Mouse (Mus musculus) limb, embryonic 14.5 days (tissue): ENCODE results near the gene BC052040. TPM values are rescaled to one million over a fixed set of nuclear protein-coding genes. Genes with fewer than 3 reads are reported as not detected.

ENCODE experiments used
- ATAC-seq: fragments of 200-750 bp; cut with Nextera tagmentation; 2 replicates; pipeline ENCODE4 v1.8.0; 2017; ENCODE audit warnings: low read depth, moderate number of reproducible peaks, moderate TSS enrichment; ENCODE audit not compliant: low FRiP score
- DNase-seq: peaks from one replicate; pipeline ENCODE4 v3.0.0-alpha.2; 2015; ENCODE audit warnings: low spot score
- H3K27ac ChIP-seq: fragments of 300-500 bp; sonication (generic); replicated peaks from 2 replicates; pipeline ENCODE4 v1.5.1; 2014; ENCODE audit warnings: low read depth, mild to moderate bottlenecking, low read length, moderate library complexity, mixed read lengths
- H3K27me3 ChIP-seq: fragments of 300-500 bp; sonication (generic); 2 replicates; pipeline ENCODE4 v1.6.1; 2014; ENCODE audit warnings: low read length, mixed read lengths; ENCODE audit not compliant: control insufficient read depth, insufficient read depth
- H3K36me3 ChIP-seq: fragments of 300-500 bp; sonication (generic); 2 replicates; pipeline ENCODE4 v1.6.1; 2014; ENCODE audit warnings: mild to moderate bottlenecking, low read length, moderate library complexity, mixed read lengths; ENCODE audit not compliant: control insufficient read depth, insufficient read depth
- H3K4me1 ChIP-seq: fragments of 300-500 bp; sonication (generic); 2 replicates; pipeline ENCODE4 v1.6.1; 2014; ENCODE audit warnings: antibody characterized with exemption, low read length, mixed read lengths; ENCODE audit not compliant: control insufficient read depth, insufficient read depth
- H3K4me2 ChIP-seq: fragments of 300-500 bp; sonication (generic); replicated peaks from 2 replicates; pipeline ENCODE4 v1.6.1; 2014; ENCODE audit warnings: low read depth, mild to moderate bottlenecking, low read length, moderate library complexity; ENCODE audit not compliant: severe bottlenecking
- H3K4me3 ChIP-seq: fragments of 300-500 bp; sonication (generic); replicated peaks from 2 replicates; pipeline ENCODE4 v1.5.1; 2014; ENCODE audit warnings: low read length
- H3K9ac ChIP-seq: fragments of 300-500 bp; sonication (generic); 2 replicates; pipeline ENCODE4 v1.6.1; 2014; ENCODE audit warnings: mild to moderate bottlenecking, low read depth, low read length, moderate library complexity; ENCODE audit not compliant: severe bottlenecking
- H3K9me3 ChIP-seq: fragments of 300-500 bp; sonication (generic); 2 replicates; pipeline ENCODE4 v1.6.1; 2016; ENCODE audit warnings: low read length; ENCODE audit not compliant: control insufficient read depth
- POLR2A ChIP-seq: fragments of 200-500 bp; IDR thresholded peaks from 2 replicates; pipeline ENCODE4 v1.8.0; 2012; ENCODE audit warnings: inconsistent platforms, mild to moderate bottlenecking, moderate library complexity, borderline replicate concordance; ENCODE audit not compliant: insufficient read depth, insufficient read length; ENCODE audit errors: extremely low read depth
- WGBS: fragments of 180-500 bp; shearing (Covaris S2); extraction: QIAGEN DNeasy Blood & Tissue Kit; methylation state at CpG from one replicate; pipeline ENCODE4 v1.1.7; 2014; 5-methylcytosine and 5-hydroxymethylcytosine counted together
- polyA plus RNA-seq, 2 experiments: library from polyadenylated mRNA; depleted of rRNA in 1 of 2; stranded (reverse) in 1 of 2; unstranded in 1 of 2; fragments of >200 nt; fragmentation: Nextera tagmentation in 1 of 2; extraction: Ambion mirVana in 1 of 2; gene quantifications; 2 replicates each; pipeline versions ENCODE4 v1.2.1 to v1.2.3; 2012 to 2014

The BC052040 gene
- polyA plus RNA-seq, 2 experiments = 7.9 to 8.1 TPM

DNA sequence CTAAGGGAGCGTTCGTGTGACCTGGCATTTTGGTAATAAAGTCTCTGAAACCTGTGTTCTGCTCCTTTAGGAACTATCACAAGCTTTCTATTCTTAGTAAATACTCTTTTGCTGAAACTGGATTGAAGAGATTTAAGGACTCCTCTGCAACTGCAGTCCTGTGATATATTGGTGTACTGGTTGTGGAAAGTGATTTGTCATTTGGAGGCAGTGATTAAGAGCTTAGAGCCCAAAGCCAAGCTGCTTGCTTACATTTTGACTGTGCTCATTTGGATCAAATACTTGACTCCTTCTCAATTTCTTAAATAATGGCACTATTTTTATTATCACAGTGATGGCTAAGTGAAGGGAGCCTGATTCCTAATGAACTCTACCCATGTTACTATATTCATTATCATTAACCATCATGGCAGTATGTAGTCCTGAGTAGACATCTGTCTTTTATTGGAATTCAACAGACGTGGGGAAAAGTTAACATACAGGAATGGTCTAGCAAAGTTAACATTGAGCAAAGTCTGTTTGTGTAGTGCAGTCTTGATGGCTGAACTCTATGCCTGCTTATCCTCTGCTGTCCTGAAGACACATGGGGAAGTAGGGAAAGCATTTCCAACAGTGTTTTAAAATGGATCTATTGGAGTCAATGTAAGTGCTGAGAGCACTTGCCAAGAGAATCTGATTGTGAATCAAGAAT lies 32.5 kb downstream of the BC052040 start:
- 76% methylated on average over 3 of the region's 3 CpGs for WGBS

GRCm38 (mm10) chr2:115628471-115628870 lies 47.0 kb downstream of the BC052040 start:
- DNase-seq = no peak
- no peak overlapping the region for H3K4me2 ChIP-seq
- no peaks in the 10 kb centered on the region for H3K36me3 ChIP-seq
- H3K27me3 ChIP-seq = no peaks in the 10 kb centered on the region
- WGBS = 84% methylated on average over 4 of the region's 4 CpGs
- H3K4me3 ChIP-seq = no peak overlapping the region
- no peaks in the 10 kb centered on the region for H3K9me3 ChIP-seq
- H3K9ac ChIP-seq = no peak overlapping the region
- ATAC-seq = no peak
- H3K4me1 ChIP-seq = no peaks in the 10 kb centered on the region
- H3K27ac ChIP-seq = no peak overlapping the region
- no peak for TF ChIP-seq POLR2A

More for the DNA sequence above, 32.5 kb downstream of the BC052040 start:
- no peak for TF ChIP-seq POLR2A
- no peaks in the 10 kb centered on the region for H3K9me3 ChIP-seq
- H3K4me2 ChIP-seq = no peak overlapping the region
- H3K9ac ChIP-seq = no peak overlapping the region
- DNase-seq (no peak), ATAC-seq (no peak)
- no peaks in the 10 kb centered on the region for H3K27me3 ChIP-seq
- no peaks in the 10 kb centered on the region for H3K4me1 ChIP-seq
- H3K4me3 ChIP-seq = no peak overlapping the region
- no peaks in the 10 kb centered on the region for H3K36me3 ChIP-seq
- no peak overlapping the region for H3K27ac ChIP-seq

DNA sequence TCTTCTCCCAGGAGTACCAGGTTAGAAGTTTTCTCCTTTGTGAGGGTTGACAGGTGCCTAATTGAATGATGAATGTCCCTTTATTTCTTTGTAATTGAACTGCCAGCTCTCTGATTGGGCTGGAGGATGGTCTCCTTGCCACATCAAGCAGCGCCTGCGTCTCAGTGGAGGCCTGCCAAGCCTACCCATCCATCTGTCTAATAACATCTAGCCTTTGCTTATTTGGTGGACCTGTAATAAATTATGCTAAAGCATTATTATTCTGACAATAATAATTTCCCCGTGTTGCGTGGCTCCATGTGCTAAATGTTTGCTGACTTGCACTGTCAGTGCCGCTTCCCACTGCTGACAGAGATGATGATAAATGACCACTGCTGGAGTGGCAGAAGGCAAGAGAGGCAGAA lies 49.5 kb downstream of the BC052040 start:
- H3K4me1 ChIP-seq = no peaks in the 10 kb centered on the region
- H3K9ac ChIP-seq = no peak overlapping the region
- DNase-seq = no peak
- no peak for ATAC-seq
- no peak overlapping the region for H3K4me2 ChIP-seq
- H3K4me3 ChIP-seq = no peak overlapping the region
- H3K27ac ChIP-seq = no peak overlapping the region
- H3K9me3 ChIP-seq = no peaks in the 10 kb centered on the region
- WGBS = 52% methylated on average over 5 of the region's 5 CpGs
- no peaks in the 10 kb centered on the region for H3K27me3 ChIP-seq
- no peaks in the 10 kb centered on the region for H3K36me3 ChIP-seq
- TF ChIP-seq POLR2A = no peak

- Histone ChIP-seq H3K36me3 (no peaks in the 10 kb centered on the region), H3K4me1 (no peaks in the 10 kb centered on the region), H3K9me3 (no peaks in the 10 kb centered on the region), H3K9ac (no peak overlapping the region), H3K4me3 (no peak overlapping the region), H3K27ac (no peak overlapping the region), H3K27me3 (no peaks in the 10 kb centered on the region), H3K4me2 (no peak overlapping the region)
- ATAC-seq (no peak), DNase-seq (no peak)
- TF ChIP-seq POLR2A = no peak
- whole genome bisulfite sequencing = 88% methylated on average over 4 of the region's 4 CpGs
Measured at GRCm38 (mm10) chr2:115631826-115632225, 50.3 kb downstream of the BC052040 start.

DNA sequence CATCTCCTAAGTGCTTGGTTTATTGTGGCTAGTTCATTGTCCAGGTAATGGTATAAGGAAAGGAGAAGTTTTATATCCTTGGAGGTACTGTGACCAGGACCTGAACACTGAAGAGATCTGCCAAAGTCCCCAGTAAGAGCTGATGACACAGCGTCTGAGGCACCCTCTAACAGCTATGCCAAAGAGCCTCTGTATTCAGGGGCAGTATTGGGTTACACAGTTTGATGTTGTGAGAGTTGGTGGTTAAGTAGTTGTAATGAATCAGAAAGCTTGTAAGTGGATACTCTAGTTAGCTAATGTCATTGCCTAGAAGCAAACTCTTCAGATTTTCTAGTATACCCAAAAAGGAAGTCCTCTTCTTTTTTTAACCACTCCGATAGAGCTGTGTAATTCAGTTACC lies 68.7 kb downstream of the BC052040 start:
- no peaks in the 10 kb centered on the region for H3K4me1 ChIP-seq
- H3K27me3 ChIP-seq = no peaks in the 10 kb centered on the region
- H3K4me2 ChIP-seq = no peak overlapping the region
- WGBS = 59% methylated on average over 2 of the region's 2 CpGs
- no peak for ATAC-seq
- no peak for DNase-seq
- no peak for TF ChIP-seq POLR2A
- H3K36me3 ChIP-seq = no peaks in the 10 kb centered on the region
- no peaks in the 10 kb centered on the region for H3K9me3 ChIP-seq
- no peak overlapping the region for H3K4me3 ChIP-seq
- no peak overlapping the region for H3K9ac ChIP-seq
- no peak overlapping the region for H3K27ac ChIP-seq
